Mouse (Mus musculus) thymus, postnatal 10 days (tissue): Measurements from ENCODE around the gene Agpat1.
A peak's percentile ranks its signal among the peaks of the same experiment; 100 is the strongest.

Source experiments
- DNase-seq, 2 experiments: peaks; one replicate each; pipeline ENCODE4 v3.0.0; 2021; ENCODE audit warnings: low spot score in 2 of 2

Agpat1 gene

GRCm38 (mm10) chr17:34652546-34652945 lies 48.5 kb downstream of the Agpat1 start:
- DNase-seq = no peak

- DNase-seq = no peak
Observed at GRCm38 (mm10) chr17:34652985-34653384, 48.9 kb downstream of the Agpat1 start.

GRCm38 (mm10) chr17:34653746-34654285 lies 49.8 kb downstream of the Agpat1 start:
- peak in 1 of 2 experiments; percentile 71 for DNase-seq

GRCm38 (mm10) chr17:34654392-34654791 lies 50.3 kb downstream of the Agpat1 start:
- no peak for DNase-seq

- DNase-seq = no peak
Observed at GRCm38 (mm10) chr17:34655160-34655559, 51.1 kb downstream of the Agpat1 start.

GRCm38 (mm10) chr17:34655581-34655991 lies 51.5 kb downstream of the Agpat1 start:
- no peak for DNase-seq

GRCm38 (mm10) chr17:34656666-34657065 lies 52.6 kb downstream of the Agpat1 start:
- no peak for DNase-seq

- DNase-seq = no peak
Observed at GRCm38 (mm10) chr17:34657271-34657670, 53.2 kb downstream of the Agpat1 start.

- DNase-seq = no peak
Observed at GRCm38 (mm10) chr17:34658145-34658544, 54.1 kb downstream of the Agpat1 start.

- DNase-seq = no peak
Observed at GRCm38 (mm10) chr17:34658591-34658990, 54.5 kb downstream of the Agpat1 start.

GRCm38 (mm10) chr17:34659181-34659896 lies 55.3 kb downstream of the Agpat1 start:
- DNase-seq = no peak

- no peak for DNase-seq
Observed at GRCm38 (mm10) chr17:34659897-34660214, 55.8 kb downstream of the Agpat1 start.

GRCm38 (mm10) chr17:34660259-34660820 lies 56.3 kb downstream of the Agpat1 start:
- no peak for DNase-seq

- DNase-seq = no peak
Observed at GRCm38 (mm10) chr17:34661121-34661591, 57.1 kb downstream of the Agpat1 start.

GRCm38 (mm10) chr17:34662468-34662867 lies 58.4 kb downstream of the Agpat1 start:
- no peak for DNase-seq

GRCm38 (mm10) chr17:34662978-34663377 lies 58.9 kb downstream of the Agpat1 start:
- DNase-seq = no peak
